Mouse (Mus musculus) olfactory bulb, adult 2 months (tissue): ENCODE results near the gene Inpp5a.

Experiments
- CTCF ChIP-seq: fragments of 200-500 bp; IDR thresholded peaks from 2 replicates; pipeline ENCODE4 v1.5.1; 2012; ENCODE audit warnings: low read depth, mild to moderate bottlenecking, low read length, moderate library complexity; ENCODE audit not compliant: insufficient read depth
- POLR2A ChIP-seq: fragments of 200-500 bp; IDR thresholded peaks from 2 replicates; pipeline ENCODE4 v1.6.1; 2012; ENCODE audit warnings: mild to moderate bottlenecking, low read depth, low read length, moderate library complexity; ENCODE audit not compliant: insufficient read depth

DNA sequence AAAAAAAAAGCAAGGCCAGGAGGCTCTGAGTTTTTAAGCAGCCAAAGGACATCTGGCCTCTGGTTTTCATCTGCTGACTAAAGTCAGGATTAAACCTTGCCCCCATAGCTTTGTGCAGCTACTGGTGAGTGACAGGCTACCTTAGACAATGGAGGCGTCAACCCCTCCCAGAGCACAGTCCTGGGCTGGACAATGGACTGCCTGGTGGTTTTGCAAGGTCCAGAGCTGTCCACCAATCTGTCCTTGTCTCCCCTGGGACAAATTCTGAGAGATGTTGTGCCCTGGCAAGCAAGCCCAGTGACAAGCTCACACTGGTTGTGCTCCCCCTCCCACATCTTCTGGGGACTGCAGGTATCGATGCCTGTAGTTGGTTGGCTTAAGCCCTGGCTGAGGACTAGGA, 162.6 kb downstream of the Inpp5a start:
- no peak for TF ChIP-seq POLR2A
- TF ChIP-seq CTCF, result no peak
